In the genomic region with DNA sequence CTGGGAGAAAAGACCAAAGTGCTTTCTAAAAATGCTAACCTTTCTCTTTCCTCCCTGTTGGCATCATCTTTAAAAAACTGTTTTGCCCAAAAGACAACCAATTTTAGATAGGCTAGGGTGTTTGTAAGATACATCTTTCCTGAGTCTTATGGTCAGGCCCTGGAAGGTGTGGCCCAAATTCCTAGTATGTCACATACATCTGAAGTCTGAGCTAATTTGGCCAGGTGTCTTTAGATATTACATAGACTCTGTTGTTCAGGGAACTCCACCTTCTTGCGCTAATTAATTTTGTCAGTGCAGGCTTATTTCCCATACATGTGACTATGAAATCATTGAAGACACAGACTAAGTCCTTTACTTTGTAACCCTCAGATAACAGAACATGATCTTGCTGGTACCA, we compare ENCODE assay signal across 9 mouse cellular contexts. TPM values are rescaled to one million over a fixed set of nuclear protein-coding genes. Genes with fewer than 3 reads are reported as not detected.
DNase-seq lines count a peak whose midpoint lies in the region; ATAC-seq and TF ChIP-seq lines count a peak whose summit lies in the region.
"Had no signal": no experiment of that assay in that cellular context is flagged by ENCODE, and none has a peak within 500 bp of the region (broad histone marks: within the 10 kb centered on the region; RNA-seq: fewer than 3 reads in every experiment).

No protein-coding gene starts in this region.

- H3K27me3 ChIP-seq in liver, embryonic 11.5 days (replicated peaks; ENCODE audit: control insufficient read depth, insufficient read depth, low read length) = no peaks in the 10 kb centered on the region
- H3K27me3 ChIP-seq in embryonic facial prominence, embryonic 12.5 days = no peaks in the 10 kb centered on the region
- no peaks in the 10 kb centered on the region for H3K27me3 ChIP-seq in intestine, postnatal 0 days (replicated peaks; ENCODE audit: control insufficient read depth, insufficient read depth, low read length)
- H3K27me3 ChIP-seq in neural tube, embryonic 14.5 days (ENCODE audit: control insufficient read depth, insufficient read depth, low read length) = peaks cover 3% of the 10 kb centered on the region; the same call in 1 of the 2 replicates

- no peaks in the 10 kb centered on the region for H3K9me3 ChIP-seq in liver, embryonic 11.5 days (ENCODE audit: control insufficient read depth, low read length)
- H3K9me3 ChIP-seq in embryonic facial prominence, embryonic 12.5 days = no peaks in the 10 kb centered on the region
- no peaks in the 10 kb centered on the region for H3K9me3 ChIP-seq in intestine, postnatal 0 days (ENCODE audit: control insufficient read depth)
- no peaks in the 10 kb centered on the region for H3K9me3 ChIP-seq in neural tube, embryonic 14.5 days (ENCODE audit: control insufficient read depth, low read length)

- peaks cover 23% of the 10 kb centered on the region for H3K4me1 ChIP-seq in liver, embryonic 11.5 days (replicated peaks; ENCODE audit: control insufficient read depth, insufficient read depth, low read length)
- peaks cover 7% of the 10 kb centered on the region for H3K4me1 ChIP-seq in embryonic facial prominence, embryonic 12.5 days
- H3K4me1 ChIP-seq in intestine, postnatal 0 days (replicated peaks; ENCODE audit: control insufficient read depth, insufficient read depth, low read length) = 0 out of 2 replicates have a peak, but pooled peaks cover 3% of the 10 kb centered on the region
- peaks cover 19% of the 10 kb centered on the region for H3K4me1 ChIP-seq in neural tube, embryonic 14.5 days (ENCODE audit: control insufficient read depth, insufficient read depth, low read length)

- no peak for TF ChIP-seq CTCF in intestine, postnatal 0 days (IDR thresholded peaks at IDR 0.05; ENCODE audit: low read depth)

- 76% methylated on average over 1 of the region's 1 CpGs for WGBS in liver, embryonic 11.5 days
- WGBS in embryonic facial prominence, embryonic 12.5 days = 72% methylated on average over 1 of the region's 1 CpGs
- 53% methylated on average over 1 of the region's 1 CpGs for WGBS in intestine, postnatal 0 days
- 88% methylated on average over 1 of the region's 1 CpGs for WGBS in neural tube, embryonic 14.5 days

- no peak overlapping the region for H3K27ac ChIP-seq in liver, embryonic 11.5 days (ENCODE audit: low read depth, low read length)
- H3K27ac ChIP-seq in embryonic facial prominence, embryonic 12.5 days = no peak overlapping the region
- H3K27ac ChIP-seq in intestine, postnatal 0 days (ENCODE audit: low read depth, low read length) = no peak overlapping the region
- no peak overlapping the region for H3K27ac ChIP-seq in neural tube, embryonic 14.5 days (ENCODE audit: low read depth, low read length)

- peak overlapping the region; percentile 84 for H3K4me2 ChIP-seq in liver, embryonic 11.5 days
- peak overlapping the region; percentile 61 for H3K4me2 ChIP-seq in embryonic facial prominence, embryonic 12.5 days (replicated peaks)
- peak overlapping the region; percentile 76 for H3K4me2 ChIP-seq in intestine, postnatal 0 days (replicated peaks; ENCODE audit: low read depth)
- H3K4me2 ChIP-seq in neural tube, embryonic 14.5 days (ENCODE audit: low read depth, low read length) = peak overlapping the region; percentile 86

- H3K4me3 ChIP-seq in liver, embryonic 11.5 days (ENCODE audit: low read depth, low read length) = peak overlapping the region; percentile 86
- peak overlapping the region; percentile 88 for H3K4me3 ChIP-seq in embryonic facial prominence, embryonic 12.5 days
- peak overlapping the region; percentile 96; the same call in 1 of the 2 replicates for H3K4me3 ChIP-seq in intestine, postnatal 0 days (ENCODE audit: low read depth, low read length)
- H3K4me3 ChIP-seq in neural tube, embryonic 14.5 days (ENCODE audit: low read depth, low read length) = peak overlapping the region; percentile 99

- DNase-seq in liver, embryonic 11.5 days (ENCODE audit: low spot score) = no peak
- DNase-seq in liver = no peak
- no peak for DNase-seq in cerebellum, postnatal 36 days
- no peak for DNase-seq in right cerebral cortex, adult 2 months (ENCODE audit: low spot score in 2 of 2)
- no peak for DNase-seq in urinary bladder, postnatal 10 days (ENCODE audit: low spot score)
- DNase-seq: kidney, adult 2 months had no signal

- ATAC-seq in liver, embryonic 11.5 days (replicated peaks; ENCODE audit: low FRiP score) = no peak
- no peak for ATAC-seq in embryonic facial prominence, embryonic 12.5 days (ENCODE audit: insufficient number of reproducible peaks, insufficient read depth, low FRiP score, low TSS enrichment)
- ATAC-seq in intestine, postnatal 0 days = no peak
- ATAC-seq in neural tube, embryonic 14.5 days (ENCODE audit: low read depth) = no peak

- no peak overlapping the region for H3K9ac ChIP-seq in liver, embryonic 11.5 days (ENCODE audit: low read depth, low read length)
- no peak overlapping the region for H3K9ac ChIP-seq in embryonic facial prominence, embryonic 12.5 days
- no peak overlapping the region for H3K9ac ChIP-seq in intestine, postnatal 0 days (ENCODE audit: low read depth, low read length)
- no peak overlapping the region for H3K9ac ChIP-seq in neural tube, embryonic 14.5 days (replicated peaks; ENCODE audit: low read depth, low read length)

- H3K36me3 ChIP-seq in liver, embryonic 11.5 days (ENCODE audit: control insufficient read depth, insufficient read depth, low read length) = no peaks in the 10 kb centered on the region
- H3K36me3 ChIP-seq in embryonic facial prominence, embryonic 12.5 days = no peaks in the 10 kb centered on the region
- H3K36me3 ChIP-seq in intestine, postnatal 0 days (ENCODE audit: control insufficient read depth, insufficient read depth) = no peaks in the 10 kb centered on the region
- no peaks in the 10 kb centered on the region for H3K36me3 ChIP-seq in neural tube, embryonic 14.5 days (ENCODE audit: control insufficient read depth, insufficient read depth, low read length)

RNA-seq across cellular contexts. Expression of gene Cul1, which starts 2.6 kb away (rescaled TPM):
- polyA plus RNA-seq in liver, embryonic 11.5 days (2014; fragmentation: Nextera tagmentation; extraction: Ambion mirVana) = 139 and 141 TPM in 2 replicates
- polyA plus RNA-seq in embryonic facial prominence, embryonic 12.5 days (2016; fragmentation: Nextera tagmentation; extraction: Ambion mirVana) = 149 and 167 TPM in 2 replicates
- polyA plus RNA-seq in intestine, postnatal 0 days (2015; fragmentation: Nextera tagmentation; extraction: Ambion mirVana) = 65.2 and 66.4 TPM in 2 replicates
- polyA plus RNA-seq in neural tube, embryonic 14.5 days (2014; fragmentation: Nextera tagmentation; extraction: Ambion mirVana) = 137 and 143 TPM in 2 replicates
